Mouse (Mus musculus) spleen, embryonic (tissue): Measurements from ENCODE around the gene Cd33.

Source experiments
- CTCF ChIA-PET: fragments of 350-600 bp; sonication (Branson Sonifier 250); formaldehyde crosslinking; loops from one replicate; lab custom pipeline; 2022; lab: Charles Lee

Gene Cd33

GRCm38 (mm10) chr7:43544225-43544977 is at the start of gene Cd33:
Gene Cd33, minus strand, starts transcription at chr7:43544428.
- CTCF ChIA-PET = no interaction called here

GRCm38 (mm10) chr7:43584790-43585189 is 40.6 kb upstream of the Cd33 start:
- CTCF ChIA-PET = no interaction called here

- CTCF ChIA-PET = interaction anchor here (0.6 kb wide), 1 partner anchor 90 kb away, joined by 5 read pairs; no protein-coding TSS in a partner anchor
Measured at GRCm38 (mm10) chr7:43580526-43580925, 36.3 kb upstream of the Cd33 start.

DNA sequence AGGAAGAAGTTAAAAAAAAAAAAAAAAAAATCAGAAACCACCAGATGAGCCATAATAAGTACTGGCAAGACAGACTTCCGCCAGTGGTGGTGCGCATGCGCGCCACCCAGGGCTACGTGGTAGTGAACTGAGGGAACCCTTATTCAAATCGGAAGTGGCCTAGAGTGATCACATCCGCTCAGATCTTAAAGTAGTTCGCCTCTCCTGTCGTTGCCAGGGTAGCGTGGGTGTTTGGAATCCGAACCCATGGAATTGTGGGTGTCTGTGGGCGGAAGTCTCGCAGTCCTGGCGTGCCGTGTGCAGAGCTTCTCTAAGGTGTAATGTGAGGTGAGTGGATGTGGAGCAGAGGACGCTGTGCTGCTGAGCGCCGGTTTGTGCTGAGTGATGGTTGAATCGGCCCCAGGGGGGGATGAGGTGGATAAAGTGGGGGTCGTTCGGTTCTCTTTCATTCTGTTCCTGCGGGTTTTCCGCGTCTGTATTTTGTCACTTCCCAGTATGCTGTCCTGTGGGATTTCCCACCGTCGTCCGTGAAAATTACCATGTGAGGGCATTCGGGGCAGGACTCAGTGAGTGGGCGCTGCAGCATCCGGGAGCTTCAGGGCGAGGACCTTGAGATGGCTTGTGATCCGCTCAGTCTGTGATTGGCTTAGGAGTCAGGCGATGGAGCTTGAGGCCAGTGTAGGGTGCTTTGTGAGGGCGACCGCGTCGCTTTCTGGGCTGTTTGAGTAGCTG is 35.4 kb upstream of the Cd33 start, which contains the start of gene Zfp719:
TSS of gene Zfp719 (plus strand) at position 171 of the 732 bp plus-strand sequence.
- CTCF ChIA-PET = interaction anchor here (0.7 kb wide), 1 partner anchor 17 kb away, joined by 3 read pairs; no protein-coding TSS in a partner anchor

GRCm38 (mm10) chr7:43571216-43571615 is 27.0 kb upstream of the Cd33 start:
- CTCF ChIA-PET = no interaction called here

GRCm38 (mm10) chr7:43563300-43563699 is 19.1 kb upstream of the Cd33 start:
- CTCF ChIA-PET = no interaction called here

DNA sequence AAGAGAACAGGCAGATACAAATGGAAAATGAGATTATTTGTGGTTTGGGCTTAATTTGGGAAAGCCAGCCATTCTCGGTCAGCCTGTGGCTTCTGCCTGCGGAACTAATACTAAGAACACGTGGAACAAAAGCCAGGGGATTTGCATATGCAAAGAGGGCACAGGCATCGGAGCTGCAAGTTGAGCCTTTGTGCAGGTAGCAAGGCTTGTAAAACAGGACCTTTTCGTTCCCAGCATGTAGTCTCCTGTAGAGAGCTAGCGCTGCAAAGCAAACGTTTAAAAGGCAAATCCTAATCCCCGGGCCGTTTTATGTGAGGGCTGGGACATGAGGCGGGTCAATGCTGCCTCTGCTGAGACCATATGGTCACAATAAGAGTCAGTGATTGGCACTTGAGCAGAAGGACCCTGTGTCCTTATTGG is 18.4 kb upstream of the Cd33 start:
- CTCF ChIA-PET = interaction anchor here (0.6 kb wide), 1 partner anchor 17 kb away, joined by 3 read pairs; the partner anchor contains the start of gene Zfp719

- CTCF ChIA-PET = interaction anchor here (0.6 kb wide), 1 partner anchor 17 kb away, joined by 3 read pairs; the partner anchor contains the start of gene Zfp719
Measured at GRCm38 (mm10) chr7:43562006-43562633, 17.9 kb upstream of the Cd33 start, which contains the start of gene Zfp658. Gene Zfp658, plus strand, starts transcription at chr7:43562256.

GRCm38 (mm10) chr7:43556901-43557300 is 12.7 kb upstream of the Cd33 start:
- CTCF ChIA-PET = no interaction called here

DNA sequence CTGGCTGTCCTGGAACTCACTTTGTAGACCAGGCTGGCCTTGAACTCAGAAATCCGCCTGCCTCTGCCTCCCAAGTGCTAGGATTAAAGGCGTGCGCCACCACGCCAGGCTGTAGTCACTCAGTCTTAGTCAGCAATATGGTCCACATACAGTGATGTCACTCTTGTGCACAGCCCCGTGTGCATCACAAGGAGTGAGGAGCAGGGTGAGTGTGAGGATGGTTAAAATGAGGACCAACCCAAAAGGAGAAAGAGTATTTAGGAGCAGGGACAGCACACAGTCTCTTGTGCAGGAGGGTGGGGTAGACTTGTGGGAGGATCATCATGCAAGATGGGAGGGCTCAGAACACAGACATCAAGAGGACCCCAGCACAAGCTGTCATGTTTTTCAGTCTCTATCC is 11.1 kb upstream of the Cd33 start:
- CTCF ChIA-PET = no interaction called here

DNA sequence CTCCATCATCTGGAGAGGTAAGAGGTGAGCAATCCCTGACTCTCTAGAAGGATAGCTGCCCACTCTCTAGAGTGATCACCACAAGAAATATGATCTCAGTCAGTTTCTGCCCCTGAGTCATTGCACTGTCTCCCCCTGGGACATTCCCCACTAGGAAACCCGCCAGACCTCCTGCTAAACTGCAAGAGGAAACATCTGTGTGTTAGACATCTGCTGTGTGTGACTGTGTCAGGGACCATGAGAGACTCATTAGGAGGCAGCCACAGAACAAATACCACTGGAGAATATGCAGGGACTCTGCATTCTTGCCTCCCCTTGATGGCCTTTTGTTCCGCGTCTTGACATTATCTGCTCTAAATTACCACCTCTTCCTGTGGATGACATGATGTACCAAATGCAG is 10.3 kb upstream of the Cd33 start:
- CTCF ChIA-PET = no interaction called here

DNA sequence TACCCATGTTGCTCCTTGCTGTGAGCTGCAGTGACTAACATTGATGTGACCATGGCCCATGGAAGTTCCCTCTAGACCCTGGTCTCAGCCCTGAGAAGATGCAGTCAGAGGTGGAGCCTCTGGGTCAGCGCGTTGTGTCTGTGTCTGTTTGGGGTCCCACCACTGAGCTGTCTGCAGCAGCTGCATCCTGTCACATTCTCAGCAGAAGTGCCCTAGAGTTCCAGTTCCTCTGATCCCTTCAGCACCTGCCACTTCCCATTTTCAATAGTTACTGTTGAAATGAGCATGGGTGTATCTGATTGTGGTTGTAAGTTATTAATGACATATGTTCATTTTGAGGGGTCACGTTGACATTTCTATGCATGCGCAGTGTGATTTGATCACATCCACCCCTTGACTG is 8.9 kb upstream of the Cd33 start:
- CTCF ChIA-PET = no interaction called here

- CTCF ChIA-PET = no interaction called here
Measured at GRCm38 (mm10) chr7:43548206-43548605, 4.0 kb upstream of the Cd33 start.

DNA sequence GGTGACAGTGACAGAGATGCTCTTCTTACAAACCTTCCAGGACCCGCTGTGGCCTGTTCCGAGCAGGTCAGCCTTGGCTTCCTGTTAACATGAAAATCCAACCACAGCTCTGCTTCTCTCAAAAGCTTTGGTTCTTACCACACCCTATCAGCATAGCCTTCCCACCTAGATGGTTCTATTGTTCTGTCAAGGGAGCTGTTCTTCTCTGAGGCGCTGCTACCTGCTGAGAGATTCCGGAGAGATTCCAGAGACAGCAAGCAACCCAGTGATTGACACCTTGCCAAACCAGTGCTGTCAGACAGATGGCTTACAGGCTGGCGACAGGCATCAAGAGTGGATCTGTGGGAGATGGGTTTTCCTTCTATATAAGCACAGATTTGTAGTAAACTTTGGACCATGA is 3.4 kb upstream of the Cd33 start:
- CTCF ChIA-PET = no interaction called here

GRCm38 (mm10) chr7:43545656-43546545 is 1.7 kb upstream of the Cd33 start:
- CTCF ChIA-PET = interaction anchor here (0.7 kb wide), 1 partner anchor 1852 kb away, joined by 8 read pairs; no protein-coding TSS in a partner anchor

- CTCF ChIA-PET = no interaction called here
Measured at GRCm38 (mm10) chr7:43538524-43538923, 5.7 kb downstream of the Cd33 start.

- CTCF ChIA-PET = interaction anchor here (0.6 kb wide), 1 partner anchor 50 kb away, joined by 6 read pairs; no protein-coding TSS in a partner anchor
Measured at GRCm38 (mm10) chr7:43532936-43533505, 11.2 kb downstream of the Cd33 start.

DNA sequence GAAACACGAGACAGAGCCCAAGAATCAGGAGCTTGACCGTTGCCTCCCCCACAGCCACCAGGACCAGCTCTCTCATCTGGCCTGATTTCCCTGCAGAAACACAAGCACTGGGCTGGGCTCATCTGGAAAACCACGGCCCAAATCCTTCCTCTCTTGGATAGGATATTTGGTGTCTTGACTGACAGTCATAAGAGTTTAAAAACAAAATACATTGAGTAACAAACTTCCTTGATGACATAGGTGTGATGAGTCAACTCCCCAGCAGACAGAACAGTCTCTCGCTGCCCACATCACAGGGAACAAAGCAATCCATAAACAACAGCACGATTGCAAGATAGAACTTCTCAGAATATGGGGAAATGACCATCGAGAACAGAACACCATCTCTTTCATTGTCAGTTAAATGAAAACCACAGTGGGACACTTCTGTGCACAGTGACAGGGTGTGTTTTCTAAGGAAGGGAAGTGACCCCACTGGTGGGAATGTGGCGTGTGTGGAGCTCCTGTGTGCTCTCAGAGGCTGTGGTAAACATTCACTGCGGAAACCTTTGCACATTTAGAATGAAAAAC is 13.9 kb downstream of the Cd33 start:
- CTCF ChIA-PET = no interaction called here

DNA sequence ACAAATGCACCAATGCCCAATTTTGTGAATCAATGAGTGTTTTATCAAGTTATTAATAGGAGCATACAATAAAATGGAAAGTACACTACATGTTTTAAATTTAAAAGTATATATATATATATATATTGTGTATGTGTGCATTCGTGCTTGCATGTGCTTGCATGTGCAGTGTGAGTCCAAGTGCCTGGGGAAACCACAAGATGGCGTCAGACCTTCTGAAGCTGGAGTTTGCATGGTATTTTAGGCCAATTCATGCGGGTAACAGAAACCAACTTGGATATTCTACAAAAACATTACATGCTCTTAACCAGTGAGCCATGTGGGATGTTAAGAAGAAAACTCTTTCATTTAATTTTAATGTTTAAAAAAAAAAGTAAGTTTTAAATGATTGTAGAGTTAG is 18.9 kb downstream of the Cd33 start:
- CTCF ChIA-PET = no interaction called here

DNA sequence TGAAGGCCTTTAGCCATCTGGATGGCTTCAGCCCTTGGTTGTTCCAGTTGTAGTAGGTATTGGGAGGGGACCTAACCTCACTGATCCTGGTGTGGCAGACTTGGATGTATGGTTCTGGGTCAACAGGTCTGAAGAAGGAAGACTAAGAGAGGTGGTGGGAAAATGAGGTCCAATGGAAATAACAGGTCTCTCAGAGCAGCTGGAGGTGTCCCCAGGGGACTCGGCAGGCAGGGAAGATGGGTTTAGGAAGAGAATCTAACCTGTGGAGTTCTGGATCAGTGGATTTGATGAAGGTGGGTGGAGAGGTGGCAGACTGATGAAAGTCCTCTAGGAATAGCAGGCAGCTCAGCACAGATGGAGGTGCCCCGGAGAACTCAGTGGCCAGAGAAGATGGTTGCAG is 21.5 kb downstream of the Cd33 start:
- CTCF ChIA-PET = no interaction called here
